20 mouse cellular contexts compared by ENCODE assay signal in the genomic region with DNA sequence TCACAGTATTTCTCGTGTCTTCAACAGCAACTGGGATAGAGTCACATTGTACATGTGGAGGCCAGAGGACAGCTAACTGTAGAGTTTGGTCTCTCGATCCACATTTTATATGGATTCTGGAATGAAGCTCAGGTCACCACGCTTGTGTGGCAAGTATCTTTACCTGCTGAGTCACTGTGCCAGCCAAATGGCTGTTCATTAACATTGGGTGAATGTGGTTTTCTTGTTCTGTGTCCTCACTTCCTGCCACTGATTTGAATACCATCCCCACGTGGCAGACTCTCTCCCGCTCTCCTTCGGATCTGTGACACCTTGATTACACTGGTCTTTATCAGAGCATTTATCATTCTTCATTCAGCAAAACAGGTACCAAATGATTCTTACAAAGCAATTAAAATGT.
"Had no signal": no experiment of that assay in that cellular context is flagged by ENCODE, and none has a peak within 500 bp of the region (broad histone marks: within the 10 kb centered on the region; RNA-seq: fewer than 3 reads in every experiment).

No protein-coding gene starts in this region.

- H3K4me1 ChIP-seq: liver, embryonic 15.5 days; lung, embryonic 15.5 days; neural tube, embryonic 13.5 days; neural tube, embryonic 15.5 days; stomach, embryonic 15.5 days had no signal

- DNase-seq: liver, postnatal 0 days; lung, adult 2 months; lung, postnatal 14 days; lung, postnatal 36 days; midbrain, embryonic 14.5 days; right cerebral cortex, postnatal 14 days; thymus, adult 2 months; thymus, postnatal 36 days had no signal

- H3K27ac ChIP-seq: liver, embryonic 15.5 days; lung, embryonic 15.5 days; macrophage; neural tube, embryonic 13.5 days; neural tube, embryonic 15.5 days; stomach, embryonic 15.5 days; stomach, postnatal 0 days had no signal

- H3K9me3 ChIP-seq: liver, embryonic 15.5 days; lung, embryonic 15.5 days; megakaryocyte, embryonic 14.5 days; neural tube, embryonic 13.5 days; neural tube, embryonic 15.5 days; stomach, embryonic 15.5 days had no signal

- H3K36me3 ChIP-seq: lung, embryonic 15.5 days; neural tube, embryonic 13.5 days; neural tube, embryonic 15.5 days; stomach, embryonic 15.5 days had no signal

- H3K4me3 ChIP-seq: liver, embryonic 15.5 days; lung, embryonic 15.5 days; megakaryocyte, embryonic 14.5 days; myocyte; neural tube, embryonic 13.5 days; neural tube, embryonic 15.5 days; stomach, embryonic 15.5 days had no signal

- H3K4me2 ChIP-seq: liver, embryonic 15.5 days; lung, embryonic 15.5 days; midbrain, embryonic 11.5 days; neural tube, embryonic 13.5 days; neural tube, embryonic 15.5 days; stomach, embryonic 15.5 days had no signal

- ATAC-seq: liver, postnatal 0 days; lung, postnatal 0 days; midbrain, embryonic 16.5 days had no signal

- H3K27me3 ChIP-seq: liver, embryonic 15.5 days; lung, embryonic 15.5 days; megakaryocyte, embryonic 14.5 days; neural tube, embryonic 13.5 days; neural tube, embryonic 15.5 days; stomach, embryonic 15.5 days had no signal

- H3K9ac ChIP-seq: liver, embryonic 15.5 days; liver, postnatal 0 days; lung, embryonic 15.5 days; neural tube, embryonic 13.5 days; neural tube, embryonic 15.5 days; stomach, embryonic 15.5 days had no signal
